Mouse (Mus musculus) mature B cell (primary cell): ENCODE results near the gene 2310061I04Rik.
"Not testable (repeated sequence)": the region's sequence is repeated elsewhere in the genome, so short reads cannot be mapped to it uniquely, and the experiment has no call there.

Experiments
- in situ Hi-C: fragments of 300-500 bp; cut with MboI; formaldehyde crosslinking; loops from 2 replicates; pipeline ENCODE4 v1.14.3; 2019

Gene 2310061I04Rik

GRCm38 (mm10) chr17:35896781-35897643 is at the start of gene 2310061I04Rik:
Gene 2310061I04Rik (minus strand): TSS chr17:35897431.
- in situ Hi-C loops, result no loop called here

- in situ Hi-C loops, result no loop called here
Measured at GRCm38 (mm10) chr17:35939941-35940340, 42.7 kb upstream of the 2310061I04Rik start.

- in situ Hi-C loops, result no loop called here
Measured at GRCm38 (mm10) chr17:35939108-35939507, 41.9 kb upstream of the 2310061I04Rik start.

- in situ Hi-C loops, result no loop called here
Measured at GRCm38 (mm10) chr17:35937700-35938348, 40.6 kb upstream of the 2310061I04Rik start.

GRCm38 (mm10) chr17:35935763-35936162 is 38.5 kb upstream of the 2310061I04Rik start:
- in situ Hi-C loops, result not testable (repeated sequence)

- in situ Hi-C loops, result no loop called here
Measured at GRCm38 (mm10) chr17:35932608-35933007, 35.4 kb upstream of the 2310061I04Rik start.

GRCm38 (mm10) chr17:35930627-35931026 is 33.4 kb upstream of the 2310061I04Rik start:
- in situ Hi-C loops, result no loop called here

- in situ Hi-C loops, result no loop called here
Measured at GRCm38 (mm10) chr17:35929534-35929933, 32.3 kb upstream of the 2310061I04Rik start.

GRCm38 (mm10) chr17:35927471-35927870 is 30.2 kb upstream of the 2310061I04Rik start:
- in situ Hi-C loops, result no loop called here

- in situ Hi-C loops, result no loop called here
Measured at GRCm38 (mm10) chr17:35923281-35923680, 26.1 kb upstream of the 2310061I04Rik start.

- in situ Hi-C loops, result no loop called here
Measured at GRCm38 (mm10) chr17:35922566-35922965, 25.3 kb upstream of the 2310061I04Rik start.

- in situ Hi-C loops, result no loop called here
Measured at GRCm38 (mm10) chr17:35921710-35922109, 24.5 kb upstream of the 2310061I04Rik start.

GRCm38 (mm10) chr17:35920862-35921562 is 23.8 kb upstream of the 2310061I04Rik start:
- in situ Hi-C loops, result no loop called here

- in situ Hi-C loops, result no loop called here
Measured at GRCm38 (mm10) chr17:35920384-35920783, 23.2 kb upstream of the 2310061I04Rik start.

- in situ Hi-C loops, result loop anchor here (5.0 kb wide), 1 partner anchor 83 kb away; the partner anchor contains the start of gene Tubb5
Measured at GRCm38 (mm10) chr17:35919864-35920301, 22.7 kb upstream of the 2310061I04Rik start.

GRCm38 (mm10) chr17:35919060-35919715 is 22.0 kb upstream of the 2310061I04Rik start:
- in situ Hi-C loops, result loop anchor here (5.0 kb wide), 1 partner anchor 82 kb away; the partner anchor contains the start of gene Tubb5

- in situ Hi-C loops, result loop anchor here (5.0 kb wide), 1 partner anchor 81 kb away; the partner anchor contains the start of gene Tubb5
Measured at GRCm38 (mm10) chr17:35918276-35919059, 21.2 kb upstream of the 2310061I04Rik start.

GRCm38 (mm10) chr17:35917463-35918251 is 20.4 kb upstream of the 2310061I04Rik start:
- in situ Hi-C loops, result loop anchor here (5.0 kb wide), 1 partner anchor 80 kb away; the partner anchor contains the start of gene Tubb5

GRCm38 (mm10) chr17:35917143-35917462 is 19.9 kb upstream of the 2310061I04Rik start:
- in situ Hi-C loops, result loop anchor here (5.0 kb wide), 1 partner anchor 80 kb away; the partner anchor contains the start of gene Tubb5
